Mouse (Mus musculus) lung, postnatal 14 days (tissue): ENCODE data around the gene Mgst3.

Experiments
- DNase-seq: peaks from one replicate; pipeline ENCODE4 v3.0.0; 2021

Gene Mgst3

GRCm38 (mm10) chr1:167393683-167394492, at the start of gene Mgst3:
TSS of gene Mgst3 (minus strand) at chr1:167393841.
- DNase-seq, result peak; percentile 96

GRCm38 (mm10) chr1:167438231-167438885, 44.7 kb upstream of the Mgst3 start:
- DNase-seq, result no peak

GRCm38 (mm10) chr1:167437091-167437490, 43.5 kb upstream of the Mgst3 start:
- no peak for DNase-seq

- no peak for DNase-seq
Measured at GRCm38 (mm10) chr1:167436186-167436975, 42.7 kb upstream of the Mgst3 start.

DNA sequence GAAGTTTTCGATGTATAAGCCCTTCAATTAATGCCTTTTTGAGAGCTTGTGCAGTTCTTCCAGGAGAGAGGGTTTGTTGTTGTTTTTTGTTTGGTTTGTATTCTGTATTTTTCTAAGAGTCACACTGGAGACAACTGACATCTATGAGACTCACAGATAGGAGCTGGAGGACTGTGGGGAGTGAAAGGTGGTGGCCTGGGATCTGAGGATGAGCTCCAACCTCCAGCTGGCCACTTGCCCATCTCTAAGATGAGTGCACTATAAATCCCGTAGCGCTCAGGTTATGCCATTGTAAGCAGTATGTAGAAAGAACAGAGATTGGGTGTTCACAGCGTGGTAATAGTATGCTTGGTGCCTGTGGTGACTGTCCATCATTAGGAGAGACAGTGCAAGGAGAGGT, 41.3 kb upstream of the Mgst3 start:
- no peak for DNase-seq

DNA sequence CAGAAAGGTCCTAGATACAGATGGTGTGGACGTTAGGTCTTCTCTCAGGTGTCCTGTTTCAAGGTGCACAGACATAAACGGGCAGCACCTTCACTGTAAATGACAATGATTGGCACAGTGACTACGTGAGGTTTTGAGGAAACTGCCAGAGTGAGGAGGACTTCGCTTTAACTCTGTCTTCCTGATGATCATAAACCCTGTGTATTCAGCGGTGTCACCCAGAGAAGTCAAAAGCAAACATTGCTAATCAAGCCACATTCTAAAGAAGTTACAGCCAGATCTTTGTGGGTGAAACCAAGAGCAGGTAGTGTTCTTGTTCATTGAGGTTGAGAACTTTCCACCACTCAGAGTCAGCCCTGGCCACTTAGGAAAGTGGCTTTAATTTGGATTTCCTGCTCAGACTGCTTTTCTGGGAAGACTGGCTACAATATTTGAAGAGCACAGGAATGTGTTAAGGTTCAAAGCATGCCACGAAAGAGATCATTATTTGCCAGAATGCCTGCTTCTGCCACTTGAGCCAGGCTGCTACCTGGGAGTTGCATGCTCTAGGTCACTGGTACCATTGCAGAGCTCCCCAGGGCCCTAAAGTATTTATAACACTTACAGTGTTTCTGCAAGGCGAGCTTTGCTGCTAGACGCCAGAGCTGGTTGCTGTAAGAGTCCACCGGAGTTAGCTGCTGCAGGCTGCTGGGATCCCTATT, 37.5 kb upstream of the Mgst3 start:
- DNase-seq, result no peak

DNA sequence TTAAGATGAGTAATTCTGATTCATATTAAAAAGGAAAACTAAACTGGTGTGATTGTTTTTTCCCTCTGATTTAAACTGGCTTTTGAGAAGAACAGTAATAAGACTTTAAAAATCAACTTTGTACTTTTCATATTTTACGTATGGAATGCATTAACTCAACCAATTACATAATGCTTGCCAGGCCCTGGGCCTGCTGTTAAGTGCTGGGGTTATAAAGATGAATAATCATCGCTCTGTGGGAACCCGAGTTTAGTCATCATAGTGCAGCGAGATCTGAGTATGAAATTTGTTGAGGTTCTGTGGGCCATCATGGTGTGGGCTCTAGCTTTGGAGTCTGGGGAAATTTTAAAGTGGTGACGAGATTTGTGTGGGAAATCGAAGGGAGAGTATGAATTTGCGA, 33.0 kb upstream of the Mgst3 start:
- DNase-seq, result no peak

- DNase-seq, result no peak
Measured at GRCm38 (mm10) chr1:167425572-167425971, 31.9 kb upstream of the Mgst3 start.

DNA sequence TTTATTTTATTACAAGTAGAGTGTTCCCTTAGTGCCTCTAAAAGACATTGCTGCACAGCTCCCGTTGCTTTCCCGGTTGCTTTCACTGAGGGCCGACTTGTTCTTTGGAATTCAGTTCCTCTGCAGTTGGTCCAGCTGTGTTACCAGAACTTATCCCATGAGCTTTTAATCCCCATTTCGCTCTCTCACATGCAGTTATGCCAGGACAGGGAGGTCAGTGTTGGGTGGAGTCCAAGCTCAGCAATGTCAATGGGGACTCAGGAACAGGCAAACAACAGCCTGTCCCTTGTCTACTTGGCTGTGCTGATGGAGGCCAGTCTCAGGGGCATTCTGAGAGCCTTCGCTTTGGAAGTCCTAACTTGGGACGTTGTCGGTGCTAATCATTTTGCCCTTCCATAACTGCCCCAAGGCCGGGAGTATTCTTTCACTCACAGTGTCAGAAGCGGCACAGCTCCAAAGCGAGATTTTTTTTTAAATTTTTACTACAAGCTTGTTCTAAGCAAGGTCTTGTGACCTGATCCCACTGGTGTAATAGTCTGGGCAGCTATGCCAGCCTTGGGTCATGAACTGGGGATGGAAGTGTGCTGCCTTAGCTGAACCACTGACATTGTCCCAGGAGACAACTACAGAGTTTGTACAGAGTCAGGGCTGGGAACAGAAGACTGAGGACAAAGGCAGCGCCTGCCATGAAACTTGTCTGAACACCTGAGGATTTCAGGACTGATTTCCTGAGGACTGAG, 29.0 kb upstream of the Mgst3 start:
- DNase-seq, result no peak

GRCm38 (mm10) chr1:167414846-167415245, 21.2 kb upstream of the Mgst3 start:
- peak; percentile 81 for DNase-seq

GRCm38 (mm10) chr1:167411991-167412715, 18.5 kb upstream of the Mgst3 start:
- DNase-seq, result no peak

GRCm38 (mm10) chr1:167409601-167410000, 16.0 kb upstream of the Mgst3 start:
- no peak for DNase-seq

GRCm38 (mm10) chr1:167405237-167405636, 11.6 kb upstream of the Mgst3 start:
- no peak for DNase-seq

DNA sequence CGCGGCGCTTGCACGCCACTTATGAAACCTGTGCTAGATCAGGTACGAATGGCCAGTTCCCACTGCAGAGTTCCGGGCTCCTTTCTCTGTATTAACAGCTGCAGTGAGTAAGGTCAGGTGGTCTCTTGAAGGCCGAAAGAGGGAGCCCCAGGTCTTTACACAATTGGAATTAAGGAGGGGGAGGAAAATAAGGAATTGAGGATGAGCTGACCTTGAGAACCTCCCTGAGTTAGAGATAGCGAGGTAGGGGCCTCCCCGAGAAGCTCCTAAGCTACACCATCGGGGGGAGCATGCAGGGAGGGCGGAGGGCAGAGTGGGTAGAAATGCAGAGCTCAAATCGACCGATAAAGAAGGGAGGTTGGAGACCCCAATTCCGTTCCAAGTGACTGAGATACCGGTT, 360 bp downstream of the Mgst3 start:
- no peak for DNase-seq

- no peak for DNase-seq
Measured at GRCm38 (mm10) chr1:167392687-167393086, 954 bp downstream of the Mgst3 start.

DNA sequence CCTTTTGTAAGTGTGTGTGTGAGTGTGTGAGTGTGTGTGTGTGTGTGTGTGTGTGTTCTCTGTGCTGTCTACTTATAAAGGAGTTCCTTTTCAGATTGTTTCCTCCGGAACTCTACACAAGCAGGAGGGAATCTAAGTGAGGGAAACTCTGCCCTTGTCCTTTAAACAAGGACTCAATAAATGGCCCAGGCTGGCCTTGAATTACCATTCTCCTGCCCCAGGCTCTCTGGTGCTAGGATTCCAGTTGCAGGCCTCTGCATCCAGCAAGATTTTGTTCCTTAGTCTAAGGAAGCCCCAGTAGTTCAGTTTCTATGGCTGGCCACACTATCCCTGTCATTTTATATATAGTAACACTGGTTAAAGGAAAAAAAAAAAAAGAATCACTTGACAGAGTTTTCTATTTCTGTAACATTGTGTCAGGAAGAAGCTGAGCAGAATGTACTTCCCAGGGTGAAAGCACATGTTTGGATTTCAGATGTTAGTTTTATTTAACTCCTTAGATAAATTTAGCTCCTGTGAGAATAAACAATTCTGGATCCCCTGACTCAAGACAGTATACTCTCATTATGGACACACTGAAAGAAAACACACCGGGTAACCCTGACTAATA, 1.5 kb downstream of the Mgst3 start:
- DNase-seq, result no peak

- no peak for DNase-seq
Measured at GRCm38 (mm10) chr1:167391241-167391640, 2.4 kb downstream of the Mgst3 start.

GRCm38 (mm10) chr1:167390381-167390780, 3.3 kb downstream of the Mgst3 start:
- no peak for DNase-seq

- DNase-seq, result no peak
Measured at GRCm38 (mm10) chr1:167389584-167389983, 4.1 kb downstream of the Mgst3 start.

DNA sequence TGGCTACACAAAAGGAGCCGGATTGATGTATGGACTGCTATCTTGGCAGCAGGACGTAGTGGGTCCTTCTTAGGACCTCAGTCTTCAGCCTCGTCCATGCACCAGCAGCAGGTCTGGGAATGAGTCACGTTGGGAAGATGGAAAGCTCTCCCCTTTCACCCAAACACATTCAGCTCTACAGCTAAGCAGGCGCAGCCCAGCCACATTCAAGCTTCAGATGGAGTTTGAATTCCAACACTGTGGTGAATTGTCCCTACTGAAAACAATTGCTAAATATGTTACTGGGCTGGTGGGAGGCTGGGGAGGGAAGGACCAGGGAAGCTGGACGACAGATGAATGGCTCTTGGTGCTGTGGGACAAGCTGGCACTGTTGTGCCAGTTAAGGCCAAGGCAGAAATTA, 5.1 kb downstream of the Mgst3 start:
- DNase-seq, result no peak

DNA sequence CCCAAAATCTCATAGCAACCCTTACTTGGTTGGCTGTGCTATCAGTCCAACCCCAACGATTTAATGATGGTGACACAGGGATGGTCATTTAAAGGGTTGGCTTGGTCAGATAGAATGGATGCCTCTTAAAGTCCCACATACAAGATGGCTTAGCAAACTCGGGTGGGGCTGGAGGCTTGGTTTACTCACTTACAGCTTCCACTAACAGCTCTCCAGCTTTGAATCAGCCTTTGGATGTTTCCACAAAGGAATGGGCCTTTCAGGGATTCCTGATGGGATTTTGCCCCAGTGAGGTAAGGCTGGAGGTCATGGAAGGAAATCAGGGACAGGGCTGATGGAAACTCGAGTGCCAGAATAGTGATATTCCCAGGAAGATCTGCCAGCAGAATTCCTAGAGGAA, 5.8 kb downstream of the Mgst3 start:
- DNase-seq, result no peak
